Mouse (Mus musculus): ENCODE data around the gene Fam222a.

Gene Fam222a

GRCm38 (mm10) chr5:114584293-114585104, 16.7 kb downstream of the Fam222a start:
- no peak for DNase-seq

GRCm38 (mm10) chr5:114585682-114586081, 17.9 kb downstream of the Fam222a start:
- no peak for DNase-seq

GRCm38 (mm10) chr5:114587908-114588307, 20.1 kb downstream of the Fam222a start:
- DNase-seq: peak; percentile 80 to 86

GRCm38 (mm10) chr5:114588416-114588815, 20.6 kb downstream of the Fam222a start:
- DNase-seq: no peak

GRCm38 (mm10) chr5:114589026-114589425, 21.2 kb downstream of the Fam222a start:
- DNase-seq: no peak

GRCm38 (mm10) chr5:114589454-114589853, 21.6 kb downstream of the Fam222a start:
- no peak for DNase-seq

- DNase-seq: no peak
These were observed 22.5 kb downstream of the Fam222a start for GRCm38 (mm10) chr5:114590043-114590913.

GRCm38 (mm10) chr5:114591151-114591561, 23.3 kb downstream of the Fam222a start:
- DNase-seq: no peak

GRCm38 (mm10) chr5:114592463-114593160, 24.8 kb downstream of the Fam222a start:
- no peak for DNase-seq

- DNase-seq: peak; percentile 40 to 58
These were observed 25.5 kb downstream of the Fam222a start for GRCm38 (mm10) chr5:114593161-114593821.

- DNase-seq: no peak
These were observed 26.1 kb downstream of the Fam222a start for GRCm38 (mm10) chr5:114593949-114594348.

- DNase-seq: peak; percentile 62 to 70
These were observed 27.0 kb downstream of the Fam222a start for GRCm38 (mm10) chr5:114594741-114595241.

GRCm38 (mm10) chr5:114596604-114597003, 28.8 kb downstream of the Fam222a start:
- DNase-seq: peak; percentile 69 to 81

GRCm38 (mm10) chr5:114597222-114597621, 29.4 kb downstream of the Fam222a start:
- DNase-seq: peak; percentile 73 to 87

- no peak for DNase-seq
These were observed 29.8 kb downstream of the Fam222a start for GRCm38 (mm10) chr5:114597652-114598051.

GRCm38 (mm10) chr5:114602012-114602411, 34.2 kb downstream of the Fam222a start:
- DNase-seq: no peak

GRCm38 (mm10) chr5:114603975-114604374, 36.2 kb downstream of the Fam222a start:
- no peak for DNase-seq

GRCm38 (mm10) chr5:114604781-114605290, 37.0 kb downstream of the Fam222a start:
- DNase-seq: no peak

GRCm38 (mm10) chr5:114605981-114606380, 38.2 kb downstream of the Fam222a start:
- no peak for DNase-seq

- no peak for DNase-seq
These were observed 39.8 kb downstream of the Fam222a start for GRCm38 (mm10) chr5:114607651-114608050.

GRCm38 (mm10) chr5:114608516-114608915, 40.7 kb downstream of the Fam222a start:
- peak; percentile 83 to 86 for DNase-seq

- no peak for DNase-seq
These were observed 43.4 kb downstream of the Fam222a start for GRCm38 (mm10) chr5:114611256-114611655.

All from thymus, postnatal 36 days (tissue).